Mouse (Mus musculus) forebrain, embryonic 14.5 days (tissue): ENCODE data around the gene Spats2l. TPM values are rescaled to one million over a fixed set of nuclear protein-coding genes. Genes with fewer than 3 reads are reported as not detected.

ENCODE experiments used
- ATAC-seq: fragments of 200-750 bp; cut with Nextera tagmentation; 2 replicates; pipeline ENCODE4 v1.8.0; 2017; ENCODE audit warnings: mild to moderate bottlenecking, moderate library complexity
- DNase-seq: peaks from one replicate; pipeline ENCODE4 v3.0.0-alpha.2; 2015; ENCODE audit warnings: low spot score
- H3K27ac ChIP-seq: fragments of 300-500 bp; sonication (generic); 2 replicates; pipeline ENCODE4 v1.5.1; 2014; ENCODE audit warnings: low read depth, mild to moderate bottlenecking, control low read depth, low read length, moderate library complexity
- H3K27me3 ChIP-seq: fragments of 300-500 bp; sonication (generic); replicated peaks from 2 replicates; pipeline ENCODE4 v1.6.1; 2014; ENCODE audit warnings: low read length, control low read depth, mixed read lengths; ENCODE audit not compliant: control insufficient read depth, insufficient read depth
- H3K36me3 ChIP-seq: fragments of 300-500 bp; sonication (generic); 2 replicates; pipeline ENCODE4 v1.6.1; 2014; ENCODE audit warnings: low read length, control low read depth; ENCODE audit not compliant: control insufficient read depth, insufficient read depth
- H3K4me1 ChIP-seq: fragments of 300-500 bp; sonication (generic); 2 replicates; pipeline ENCODE4 v1.6.1; 2014; ENCODE audit warnings: antibody characterized with exemption, low read length, control low read depth; ENCODE audit not compliant: control insufficient read depth, insufficient read depth
- H3K4me2 ChIP-seq: fragments of 300-500 bp; sonication (generic); 2 replicates; pipeline ENCODE4 v1.6.1; 2014; ENCODE audit warnings: mild to moderate bottlenecking, control low read depth, low read length
- H3K4me3 ChIP-seq: fragments of 300-500 bp; sonication (generic); 2 replicates; pipeline ENCODE4 v1.5.1; 2014; ENCODE audit warnings: low read depth, low read length, control low read depth
- H3K9ac ChIP-seq: fragments of 300-500 bp; sonication (generic); 2 replicates; pipeline ENCODE4 v1.6.1; 2014; ENCODE audit warnings: mild to moderate bottlenecking, low read length, control low read depth, moderate library complexity
- H3K9me3 ChIP-seq: fragments of 300-500 bp; sonication (generic); replicated peaks from 2 replicates; pipeline ENCODE4 v1.6.1; 2016; ENCODE audit warnings: low read length, control low read depth, mixed read lengths; ENCODE audit not compliant: control insufficient read depth
- WGBS: fragments of 180-500 bp; shearing (Covaris S2); extraction: QIAGEN DNeasy Blood & Tissue Kit; methylation state at CpG from one replicate; pipeline ENCODE4 v1.1.7; 2014; 5-methylcytosine and 5-hydroxymethylcytosine counted together
- polyA plus RNA-seq: library from polyadenylated mRNA; unstranded; fragments of >200 nt; fragmentation: Nextera tagmentation; extraction: Ambion mirVana; gene quantifications from 2 replicates; pipeline ENCODE4 v1.2.1, GENCODE M21; 2014

The Spats2l gene
- polyA plus RNA-seq = 45.4 and 54.5 TPM in 2 replicates

- peak within 1 kb of the TSS; percentile 90 for H3K27ac ChIP-seq
- under 1% methylated on average over 22 of the region's 22 CpGs for WGBS
- H3K4me3 ChIP-seq = peak within 1 kb of the TSS; percentile 84
- peak; percentile 52 for ATAC-seq
- no peaks in the 10 kb centered on the region for H3K9me3 ChIP-seq
- no peaks in the 10 kb centered on the region for H3K27me3 ChIP-seq
- peaks cover 2% of the 10 kb centered on the region; the same call in 1 of the 2 replicates for H3K4me1 ChIP-seq
- H3K9ac ChIP-seq = peak within 1 kb of the TSS; percentile 89
- peak within 1 kb of the TSS; percentile 84 for H3K4me2 ChIP-seq
- DNase-seq = peak; percentile 76
- no peaks in the 10 kb centered on the region for H3K36me3 ChIP-seq
Measured at GRCm38 (mm10) chr1:57774001-57774667, at the start of gene Spats2l. Gene Spats2l (plus strand): TSS chr1:57774162.

GRCm38 (mm10) chr1:57725268-57725667 lies 48.7 kb upstream of the Spats2l start:
- Histone ChIP-seq H3K4me1 (no peaks in the 10 kb centered on the region), H3K9ac (no peak overlapping the region), H3K4me2 (no peak overlapping the region), H3K9me3 (no peaks in the 10 kb centered on the region), H3K36me3 (no peaks in the 10 kb centered on the region), H3K27ac (no peak overlapping the region), H3K4me3 (no peak overlapping the region), H3K27me3 (no peaks in the 10 kb centered on the region)
- no peak for ATAC-seq
- WGBS = 87% methylated on average over 5 of the region's 5 CpGs
- DNase-seq = no peak

- Histone ChIP-seq H3K9me3 (no peaks in the 10 kb centered on the region), H3K9ac (no peak overlapping the region), H3K27ac (no peak overlapping the region), H3K4me1 (no peaks in the 10 kb centered on the region), H3K27me3 (no peaks in the 10 kb centered on the region), H3K36me3 (no peaks in the 10 kb centered on the region), H3K4me2 (no peak overlapping the region), H3K4me3 (no peak overlapping the region)
- ATAC-seq (no peak), DNase-seq (no peak)
- 25% methylated on average over 4 of the region's 4 CpGs for WGBS
Measured at GRCm38 (mm10) chr1:57735877-57736276, 38.1 kb upstream of the Spats2l start.

GRCm38 (mm10) chr1:57741740-57742139 lies 32.2 kb upstream of the Spats2l start:
- Histone ChIP-seq H3K27me3 (no peaks in the 10 kb centered on the region), H3K9ac (no peak overlapping the region), H3K4me1 (0 out of 2 replicates have a peak, but pooled peaks cover 2% of the 10 kb centered on the region), H3K27ac (no peak overlapping the region), H3K4me3 (no peak overlapping the region), H3K4me2 (no peak overlapping the region), H3K9me3 (no peaks in the 10 kb centered on the region), H3K36me3 (no peaks in the 10 kb centered on the region)
- ATAC-seq = no peak
- DNase-seq = no peak
- WGBS = 86% methylated on average over 8 of the region's 8 CpGs

GRCm38 (mm10) chr1:57742266-57742665 lies 31.7 kb upstream of the Spats2l start:
- H3K27me3 ChIP-seq = no peaks in the 10 kb centered on the region
- H3K4me2 ChIP-seq = no peak overlapping the region
- DNase-seq (no peak), ATAC-seq (no peak)
- no peak overlapping the region for H3K27ac ChIP-seq
- no peaks in the 10 kb centered on the region for H3K9me3 ChIP-seq
- 0 out of 2 replicates have a peak, but pooled peaks cover 2% of the 10 kb centered on the region for H3K4me1 ChIP-seq
- WGBS = 93% methylated on average over 2 of the region's 2 CpGs
- no peak overlapping the region for H3K4me3 ChIP-seq
- H3K36me3 ChIP-seq = no peaks in the 10 kb centered on the region
- no peak overlapping the region for H3K9ac ChIP-seq

GRCm38 (mm10) chr1:57751781-57752180 lies 22.2 kb upstream of the Spats2l start:
- WGBS = 35% methylated on average over 3 of the region's 3 CpGs
- no peak overlapping the region for H3K4me2 ChIP-seq
- ATAC-seq = no peak
- no peaks in the 10 kb centered on the region for H3K4me1 ChIP-seq
- no peak overlapping the region for H3K9ac ChIP-seq
- H3K27me3 ChIP-seq = no peaks in the 10 kb centered on the region
- H3K36me3 ChIP-seq = no peaks in the 10 kb centered on the region
- no peaks in the 10 kb centered on the region for H3K9me3 ChIP-seq
- no peak overlapping the region for H3K27ac ChIP-seq
- no peak overlapping the region for H3K4me3 ChIP-seq
- peak; percentile 30 for DNase-seq

GRCm38 (mm10) chr1:57766396-57766795 lies 7.6 kb upstream of the Spats2l start:
- no peak overlapping the region for H3K27ac ChIP-seq
- H3K9me3 ChIP-seq = no peaks in the 10 kb centered on the region
- H3K36me3 ChIP-seq = no peaks in the 10 kb centered on the region
- H3K9ac ChIP-seq = no peak overlapping the region
- ATAC-seq (no peak), DNase-seq (no peak)
- no peak overlapping the region for H3K4me3 ChIP-seq
- WGBS = 89% methylated on average over 7 of the region's 7 CpGs
- H3K4me2 ChIP-seq = no peak overlapping the region
- no peaks in the 10 kb centered on the region for H3K4me1 ChIP-seq
- H3K27me3 ChIP-seq = no peaks in the 10 kb centered on the region

- no peak overlapping the region for H3K4me3 ChIP-seq
- ATAC-seq = no peak
- no peaks in the 10 kb centered on the region for H3K36me3 ChIP-seq
- no peak overlapping the region for H3K9ac ChIP-seq
- peaks cover 2% of the 10 kb centered on the region; the same call in 1 of the 2 replicates for H3K4me1 ChIP-seq
- no peak overlapping the region for H3K27ac ChIP-seq
- no peaks in the 10 kb centered on the region for H3K27me3 ChIP-seq
- no peaks in the 10 kb centered on the region for H3K9me3 ChIP-seq
- WGBS = 83% methylated on average over 5 of the region's 5 CpGs
- H3K4me2 ChIP-seq = no peak overlapping the region
- DNase-seq = no peak
Measured at GRCm38 (mm10) chr1:57773326-57773725, 636 bp upstream of the Spats2l start.

GRCm38 (mm10) chr1:57774668-57775495 lies 920 bp downstream of the Spats2l start:
- ATAC-seq (peak; percentile 85), DNase-seq (peak; percentile 73)
- Histone ChIP-seq H3K36me3 (no peaks in the 10 kb centered on the region), H3K4me3 (peak overlapping the region; percentile 84), H3K27me3 (no peaks in the 10 kb centered on the region), H3K9me3 (no peaks in the 10 kb centered on the region), H3K4me2 (peak overlapping the region; percentile 84), H3K4me1 (peaks cover 2% of the 10 kb centered on the region; the same call in 1 of the 2 replicates), H3K9ac (peak overlapping the region; percentile 89), H3K27ac (peak overlapping the region; percentile 90)
- WGBS = 1% methylated on average over 95 of the region's 113 CpGs
